Mouse (Mus musculus) liver, embryonic 12.5 days (tissue): ENCODE results near the gene Kcnmb2. TPM values are rescaled to one million over a fixed set of nuclear protein-coding genes. Genes with fewer than 3 reads are reported as not detected.

Source experiments
- ATAC-seq: fragments of 200-750 bp; cut with Nextera tagmentation; 2 replicates; pipeline ENCODE4 v1.8.0; 2017; ENCODE audit warnings: moderate number of reproducible peaks, mild to moderate bottlenecking, moderate library complexity
- H3K27ac ChIP-seq: fragments of 300-500 bp; sonication (generic); 2 replicates; pipeline ENCODE4 v1.5.1; 2016; ENCODE audit warnings: mild to moderate bottlenecking
- H3K27me3 ChIP-seq: fragments of 300-500 bp; sonication (generic); replicated peaks from 2 replicates; pipeline ENCODE4 v1.6.1; 2016; ENCODE audit warnings: mild to moderate bottlenecking, moderate library complexity
- H3K36me3 ChIP-seq: fragments of 300-500 bp; sonication (generic); 2 replicates; pipeline ENCODE4 v1.6.1; 2016; ENCODE audit warnings: mild to moderate bottlenecking, moderate library complexity
- H3K4me1 ChIP-seq: fragments of 300-500 bp; sonication (generic); 2 replicates; pipeline ENCODE4 v1.6.1; 2016
- H3K4me2 ChIP-seq: fragments of 300-500 bp; sonication (generic); 2 replicates; pipeline ENCODE4 v1.6.1; 2016; ENCODE audit warnings: mild to moderate bottlenecking, moderate library complexity
- H3K4me3 ChIP-seq: fragments of 300-500 bp; sonication (generic); 2 replicates; pipeline ENCODE4 v1.5.1; 2016; ENCODE audit warnings: mild to moderate bottlenecking, moderate library complexity
- H3K9ac ChIP-seq: fragments of 300-500 bp; sonication (generic); 2 replicates; pipeline ENCODE4 v1.6.1; 2016; ENCODE audit warnings: mild to moderate bottlenecking, moderate library complexity
- H3K9me3 ChIP-seq: fragments of 300-500 bp; sonication (generic); replicated peaks from 2 replicates; pipeline ENCODE4 v1.6.1; 2016; ENCODE audit warnings: mild to moderate bottlenecking, moderate library complexity
- WGBS: fragments of 180-500 bp; shearing (Covaris S2); methylation state at CpG from one replicate; pipeline ENCODE4 v1.1.7; 2016; ENCODE audit not compliant: insufficient replicate concordance; 5-methylcytosine and 5-hydroxymethylcytosine counted together
- polyA plus RNA-seq: library from polyadenylated mRNA; unstranded; fragments of >200 nt; fragmentation: Nextera tagmentation; extraction: Ambion mirVana; gene quantifications from 2 replicates; pipeline ENCODE4 v1.2.1, GENCODE M21; 2016

The Kcnmb2 gene
- polyA plus RNA-seq, 1 experiment from 2014 or later = 0.64 TPM

DNA sequence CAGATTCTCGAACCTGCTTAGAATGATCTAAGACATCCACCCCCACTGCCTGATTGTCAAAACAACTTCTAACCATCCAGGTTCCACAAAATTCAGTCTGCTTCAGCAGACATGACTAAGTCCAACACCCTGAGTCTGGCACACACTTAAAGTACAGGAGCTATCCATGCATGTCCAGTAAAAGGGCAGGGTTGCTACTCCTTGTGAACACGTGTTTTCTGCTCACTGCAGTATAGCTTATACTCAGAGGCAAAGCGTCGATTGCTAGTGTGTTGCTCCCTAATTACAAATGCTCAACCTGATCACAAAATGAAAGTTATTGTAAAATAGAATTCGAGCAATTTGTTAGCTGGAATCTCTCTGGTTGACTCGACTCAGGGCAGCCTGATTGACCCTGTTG lies 278.2 kb downstream of the Kcnmb2 start:
- no peak for ATAC-seq
- H3K36me3 ChIP-seq = no peaks in the 10 kb centered on the region
- no peak overlapping the region for H3K4me2 ChIP-seq
- H3K4me1 ChIP-seq = no peaks in the 10 kb centered on the region
- H3K4me3 ChIP-seq = no peak overlapping the region
- no peaks in the 10 kb centered on the region for H3K27me3 ChIP-seq
- 54% methylated on average over 6 of the region's 6 CpGs for WGBS
- H3K27ac ChIP-seq = no peak overlapping the region
- no peaks in the 10 kb centered on the region for H3K9me3 ChIP-seq
- no peak overlapping the region for H3K9ac ChIP-seq

- H3K9ac ChIP-seq = no peak overlapping the region
- H3K4me1 ChIP-seq = no peaks in the 10 kb centered on the region
- ATAC-seq = no peak
- H3K36me3 ChIP-seq = no peaks in the 10 kb centered on the region
- no peaks in the 10 kb centered on the region for H3K27me3 ChIP-seq
- WGBS = 48% methylated on average over 2 of the region's 2 CpGs
- no peaks in the 10 kb centered on the region for H3K9me3 ChIP-seq
- H3K4me2 ChIP-seq = no peak overlapping the region
- H3K4me3 ChIP-seq = no peak overlapping the region
- no peak overlapping the region for H3K27ac ChIP-seq
Observed at GRCm38 (mm10) chr3:32185855-32186522, 283.7 kb downstream of the Kcnmb2 start.

- H3K27ac ChIP-seq = no peak overlapping the region
- H3K9ac ChIP-seq = no peak overlapping the region
- no peaks in the 10 kb centered on the region for H3K36me3 ChIP-seq
- H3K9me3 ChIP-seq = no peaks in the 10 kb centered on the region
- 29% methylated on average over 5 of the region's 5 CpGs for WGBS
- H3K4me3 ChIP-seq = no peak overlapping the region
- H3K27me3 ChIP-seq = no peaks in the 10 kb centered on the region
- H3K4me1 ChIP-seq = no peaks in the 10 kb centered on the region
- no peak overlapping the region for H3K4me2 ChIP-seq
- no peak for ATAC-seq
Observed at GRCm38 (mm10) chr3:32188521-32188920, 286.2 kb downstream of the Kcnmb2 start.

DNA sequence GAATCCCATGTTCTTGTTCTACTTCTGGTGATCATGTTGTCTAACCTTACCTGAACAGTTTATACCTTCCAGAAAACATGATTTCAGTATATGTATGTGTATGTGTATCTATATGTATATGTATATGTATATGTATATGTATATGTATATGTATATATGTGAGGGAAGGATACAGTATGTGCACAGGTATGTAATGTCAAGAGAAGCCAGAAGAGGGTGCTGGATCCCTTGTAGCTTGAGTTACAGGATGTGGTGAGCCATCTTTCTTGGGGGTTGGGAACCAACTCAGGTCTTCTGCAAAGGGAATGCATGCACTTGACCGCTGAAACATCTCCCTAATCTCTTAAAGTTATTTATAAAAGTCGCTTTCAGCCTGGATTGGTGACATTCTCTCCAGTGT lies 286.6 kb downstream of the Kcnmb2 start:
- Histone ChIP-seq H3K27me3 (no peaks in the 10 kb centered on the region), H3K9me3 (no peaks in the 10 kb centered on the region), H3K36me3 (no peaks in the 10 kb centered on the region), H3K4me1 (no peaks in the 10 kb centered on the region), H3K9ac (no peak overlapping the region), H3K4me3 (no peak overlapping the region), H3K4me2 (no peak overlapping the region), H3K27ac (no peak overlapping the region)
- ATAC-seq = no peak
- 71% methylated on average over 2 of the region's 2 CpGs for WGBS

- no peak overlapping the region for H3K9ac ChIP-seq
- no peak overlapping the region for H3K4me2 ChIP-seq
- H3K27me3 ChIP-seq = no peaks in the 10 kb centered on the region
- no peak for ATAC-seq
- H3K9me3 ChIP-seq = no peaks in the 10 kb centered on the region
- 52% methylated on average over 5 of the region's 5 CpGs for WGBS
- no peaks in the 10 kb centered on the region for H3K36me3 ChIP-seq
- H3K4me1 ChIP-seq = no peaks in the 10 kb centered on the region
- no peak overlapping the region for H3K27ac ChIP-seq
- no peak overlapping the region for H3K4me3 ChIP-seq
Observed at GRCm38 (mm10) chr3:32189956-32190355, 287.6 kb downstream of the Kcnmb2 start.

GRCm38 (mm10) chr3:32194014-32194413 lies 291.7 kb downstream of the Kcnmb2 start:
- no peak overlapping the region for H3K27ac ChIP-seq
- ATAC-seq = no peak
- WGBS = 74% methylated on average over 5 of the region's 5 CpGs

DNA sequence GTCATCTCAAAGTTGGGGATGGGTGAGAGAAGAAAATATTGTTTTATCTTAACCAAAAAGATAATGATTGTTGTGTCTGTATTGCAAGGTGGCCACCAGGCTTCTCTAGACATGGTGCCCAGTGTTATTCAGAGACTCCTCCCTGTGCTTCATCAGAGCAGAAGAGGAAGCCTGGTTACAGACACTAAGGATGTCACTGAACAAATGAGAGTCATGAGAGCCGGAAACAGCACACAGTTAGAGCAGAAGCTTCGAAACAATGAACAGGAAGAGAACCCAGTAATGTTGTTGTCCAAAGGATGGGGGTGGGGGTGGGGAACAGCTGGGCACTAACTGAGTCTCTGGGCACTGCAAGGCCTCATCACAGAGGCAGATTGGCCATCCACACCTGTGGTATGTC lies 324.4 kb downstream of the Kcnmb2 start:
- H3K27me3 ChIP-seq = no peaks in the 10 kb centered on the region
- no peak overlapping the region for H3K4me2 ChIP-seq
- H3K27ac ChIP-seq = no peak overlapping the region
- no peak overlapping the region for H3K4me3 ChIP-seq
- no peak overlapping the region for H3K9ac ChIP-seq
- H3K9me3 ChIP-seq = no peaks in the 10 kb centered on the region
- H3K36me3 ChIP-seq = no peaks in the 10 kb centered on the region
- 49% methylated on average over 2 of the region's 2 CpGs for WGBS
- ATAC-seq = no peak
- no peaks in the 10 kb centered on the region for H3K4me1 ChIP-seq

More at GRCm38 (mm10) chr3:32194014-32194413, 291.7 kb downstream of the Kcnmb2 start:
- Histone ChIP-seq H3K4me1 (no peaks in the 10 kb centered on the region), H3K4me2 (no peak overlapping the region), H3K36me3 (no peaks in the 10 kb centered on the region), H3K9me3 (no peaks in the 10 kb centered on the region), H3K4me3 (no peak overlapping the region), H3K9ac (no peak overlapping the region), H3K27me3 (no peaks in the 10 kb centered on the region)

GRCm38 (mm10) chr3:32236766-32237165 lies 334.5 kb downstream of the Kcnmb2 start:
- Histone ChIP-seq H3K4me3 (no peak overlapping the region), H3K4me1 (no peaks in the 10 kb centered on the region), H3K27ac (no peak overlapping the region), H3K9me3 (no peaks in the 10 kb centered on the region), H3K4me2 (no peak overlapping the region), H3K36me3 (no peaks in the 10 kb centered on the region), H3K9ac (no peak overlapping the region), H3K27me3 (no peaks in the 10 kb centered on the region)
- WGBS = 64% methylated on average over 5 of the region's 5 CpGs
- ATAC-seq = no peak
